Mouse (Mus musculus): ENCODE results near the gene Baz1a. TPM values are rescaled to one million over a fixed set of nuclear protein-coding genes. Genes with fewer than 3 reads are reported as not detected.

Gene Baz1a
- total and polyA plus RNA-seq, 3 experiments = 41.7 to 95.0 (median 56.0) TPM

GRCm38 (mm10) chr12:55049731-55050353 is 35.7 kb upstream of the Baz1a start:
- dilution Hi-C loops (cut with MboI; ENCODE audit: extremely low pct_ligation_motif_present, extremely low pct_unique_long_range_greater_than_20kb, low sequenced_read_pairs) = no loop called here
- Histone ChIP-seq H3K4me2 (ENCODE audit: insufficient read depth, low read depth, poor library complexity, severe bottlenecking) (peak overlapping the region; percentile 25), H3K27me3 (replicated peaks) (no peaks in the 10 kb centered on the region), H3K9me3 (replicated peaks; ENCODE audit: low read length) (no peaks in the 10 kb centered on the region), H3K4me1 (ENCODE audit: control insufficient read depth in 1 of 2, insufficient read depth in 2 of 2) (peaks cover 7 to 27% of the 10 kb centered on the region in 2 experiments), H3K79me2 (replicated peaks; ENCODE audit: control insufficient read depth, extremely low read depth, insufficient read depth, poor library complexity, severe bottlenecking) (no peaks in the 10 kb centered on the region), H3K4me3 (replicated peaks in 1 of 3; ENCODE audit: low read depth in 2 of 3, low read length in 2 of 3, poor library complexity in 1 of 3) (no peak overlapping the region), H3K9ac (ENCODE audit: insufficient read depth, low read depth) (peak overlapping the region; percentile 3; the same call in 1 of the 2 replicates), H3K36me3 (replicated peaks in 1 of 2; ENCODE audit: control insufficient read depth in 1 of 2, insufficient read depth in 1 of 2, low read length in 1 of 2) (peaks cover 0 to 42% of the 10 kb centered on the region in 2 experiments), H3K27ac (ENCODE audit: insufficient read depth, low read depth) (no peak overlapping the region)
- DNase-seq (ENCODE audit: extremely low read depth) = peak; percentile 53
- TF ChIP-seq IRF4 (IDR thresholded peaks at IDR 0.05; ENCODE audit: low read depth, low read length) = peak; percentile 81
- TF ChIP-seq ZKSCAN1 (IDR thresholded peaks at IDR 0.05; ENCODE audit: borderline replicate concordance, low read depth, low read length) = no peak
- no peak for TF ChIP-seq HCFC1 (IDR thresholded peaks at IDR 0.05; ENCODE audit: low read depth, low read length)
- TF ChIP-seq BHLHE40 (IDR thresholded peaks at IDR 0.05; ENCODE audit: low read depth, low read length) = peak; percentile 44
- no peak for TF ChIP-seq TBP (conservative IDR thresholded peaks at IDR 0.05; ENCODE audit: low read depth, low read length)
- TF ChIP-seq EP300 (IDR thresholded peaks at IDR 0.05; ENCODE audit: low read length) = peak; percentile 80
- TF ChIP-seq ETS1 (conservative IDR thresholded peaks at IDR 0.05; ENCODE audit: low read depth, low read length) = 0 out of 2 replicates have a peak, but pooled peaks have one; percentile 13
- peak; percentile 69 for TF ChIP-seq JUND (conservative IDR thresholded peaks at IDR 0.05; ENCODE audit: low read depth, low read length)
- in situ Hi-C loops (cut with MboI; ENCODE audit: low pct_ligation_motif_present, low pct_unique_long_range_greater_than_20kb, low sequenced_read_pairs) = no loop called here

- no peak overlapping the region for H3K9ac ChIP-seq (ENCODE audit: insufficient read depth, low read depth)
- in situ Hi-C loops (cut with MboI; ENCODE audit: low pct_ligation_motif_present, low pct_unique_long_range_greater_than_20kb, low sequenced_read_pairs) (no loop called here), dilution Hi-C loops (cut with MboI; ENCODE audit: extremely low pct_ligation_motif_present, extremely low pct_unique_long_range_greater_than_20kb, low sequenced_read_pairs) (no loop called here)
- peaks cover 0 to 12% of the 10 kb centered on the region in 2 experiments for H3K36me3 ChIP-seq (replicated peaks in 1 of 2; ENCODE audit: control insufficient read depth in 1 of 2, insufficient read depth in 1 of 2, low read length in 1 of 2)
- no peaks in the 10 kb centered on the region for H3K9me3 ChIP-seq (replicated peaks; ENCODE audit: low read length)
- H3K27me3 ChIP-seq (replicated peaks) = no peaks in the 10 kb centered on the region
- H3K27ac ChIP-seq (ENCODE audit: insufficient read depth, low read depth) = no peak overlapping the region
- H3K4me1 ChIP-seq (ENCODE audit: control insufficient read depth in 1 of 2, insufficient read depth in 2 of 2) = no peaks in the 10 kb centered on the region
- H3K4me3 ChIP-seq (replicated peaks in 1 of 3; ENCODE audit: low read depth in 2 of 3, low read length in 2 of 3, poor library complexity in 1 of 3) = no peak overlapping the region
- H3K79me2 ChIP-seq (replicated peaks; ENCODE audit: control insufficient read depth, extremely low read depth, insufficient read depth, poor library complexity, severe bottlenecking) = no peaks in the 10 kb centered on the region
- TF ChIP-seq MAFK (IDR thresholded peaks at IDR 0.05; ENCODE audit: insufficient replicate concordance, low read length) (no peak), ZNF384 (IDR thresholded peaks at IDR 0.05; ENCODE audit: low read depth, low read length) (no peak; the same call in 1 of the 2 replicates), E2F4 (IDR thresholded peaks at IDR 0.05; ENCODE audit: insufficient replicate concordance, low read depth, low read length) (no peak), MAX (IDR thresholded peaks at IDR 0.05; ENCODE audit: low read length) (no peak), NELFE (IDR thresholded peaks at IDR 0.05; ENCODE audit: low read depth, low read length) (no peak), USF1 (IDR thresholded peaks at IDR 0.05; ENCODE audit: low read depth, low read length) (no peak), MEF2A (IDR thresholded peaks at IDR 0.05; ENCODE audit: borderline replicate concordance, low read depth, low read length) (no peak), CTCF (conservative IDR thresholded peaks at IDR 0.05 in 1 of 2, IDR thresholded peaks at IDR 0.05 in 1 of 2; ENCODE audit: low read depth in 2 of 2, low read length in 2 of 2) (no peak), MXI1 (IDR thresholded peaks at IDR 0.05; ENCODE audit: low read depth, low read length) (no peak), PAX5 (IDR thresholded peaks at IDR 0.05; ENCODE audit: low read length) (no peak), UBTF (IDR thresholded peaks at IDR 0.05; ENCODE audit: low read depth, low read length) (no peak), KAT2A (IDR thresholded peaks at IDR 0.05; ENCODE audit: insufficient replicate concordance, low read length) (no peak)
- no peak overlapping the region for H3K4me2 ChIP-seq (ENCODE audit: insufficient read depth, low read depth, poor library complexity, severe bottlenecking)
- no peak for DNase-seq (ENCODE audit: extremely low read depth)
Observed at GRCm38 (mm10) chr12:55041011-55041410, 26.9 kb upstream of the Baz1a start.
